Mouse (Mus musculus): Measurements from ENCODE around the gene Fmo4.
"Not testable (repeated sequence)": the region's sequence is repeated elsewhere in the genome, so short reads cannot be mapped to it uniquely, and the experiment has no call there.

Fmo4 gene

DNA sequence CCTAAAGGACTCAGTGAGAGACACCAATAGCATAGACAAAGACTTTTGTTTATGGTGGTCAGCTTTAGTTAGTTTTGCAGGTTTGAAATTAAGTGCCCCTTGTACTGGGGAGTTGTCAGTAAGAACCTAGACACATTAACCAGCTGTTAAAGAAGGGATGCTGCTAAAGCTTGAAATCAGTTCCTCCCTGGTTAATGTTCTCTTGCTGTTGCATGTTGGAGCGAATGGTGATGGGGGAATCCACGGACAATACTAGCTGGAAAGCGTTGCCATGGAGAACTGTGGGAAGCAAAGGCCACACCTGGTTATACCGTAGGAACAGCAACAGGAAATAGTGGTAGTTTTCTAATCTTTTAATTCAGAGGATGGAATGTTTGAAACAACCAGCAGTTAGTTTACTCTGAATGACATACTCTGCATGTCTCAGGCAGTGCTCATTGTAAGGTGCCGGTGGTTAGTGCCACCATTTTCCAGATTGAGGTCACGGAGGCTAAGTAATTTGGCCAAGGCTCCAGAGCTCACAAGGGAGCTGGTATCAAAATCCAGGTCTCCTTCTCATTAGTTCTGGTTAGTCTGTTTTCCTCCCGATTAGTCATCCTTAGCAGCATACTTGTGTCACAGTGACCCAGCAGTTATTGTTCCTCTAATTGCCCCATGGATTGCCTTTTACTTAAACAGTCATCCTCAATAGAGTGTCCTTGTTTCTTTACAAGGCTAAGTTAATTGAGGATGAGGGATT, 21.3 kb downstream of the Fmo4 start:
- no peak for DNase-seq (ENCODE audit: low read depth, low spot score)

DNA sequence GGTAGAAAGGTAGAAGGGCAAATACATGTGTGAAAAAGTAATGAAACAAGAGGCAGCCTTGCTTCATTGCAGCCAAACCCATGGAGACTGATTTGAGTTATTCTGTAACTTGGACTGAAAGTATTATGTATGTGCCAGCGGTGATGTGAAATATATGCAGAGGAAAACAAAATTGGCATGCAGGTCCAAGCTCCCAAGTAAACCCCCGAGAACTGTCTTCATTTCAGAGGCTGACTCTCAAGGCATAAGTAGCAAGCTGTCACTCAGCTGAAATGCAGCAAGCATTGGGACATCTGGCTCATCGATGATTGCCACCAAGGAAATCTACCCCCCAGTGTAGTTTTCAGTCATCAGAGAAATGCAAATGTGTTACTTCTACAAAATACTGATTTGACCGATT, 28.6 kb downstream of the Fmo4 start:
- DNase-seq (ENCODE audit: low read depth, low spot score): no peak

DNA sequence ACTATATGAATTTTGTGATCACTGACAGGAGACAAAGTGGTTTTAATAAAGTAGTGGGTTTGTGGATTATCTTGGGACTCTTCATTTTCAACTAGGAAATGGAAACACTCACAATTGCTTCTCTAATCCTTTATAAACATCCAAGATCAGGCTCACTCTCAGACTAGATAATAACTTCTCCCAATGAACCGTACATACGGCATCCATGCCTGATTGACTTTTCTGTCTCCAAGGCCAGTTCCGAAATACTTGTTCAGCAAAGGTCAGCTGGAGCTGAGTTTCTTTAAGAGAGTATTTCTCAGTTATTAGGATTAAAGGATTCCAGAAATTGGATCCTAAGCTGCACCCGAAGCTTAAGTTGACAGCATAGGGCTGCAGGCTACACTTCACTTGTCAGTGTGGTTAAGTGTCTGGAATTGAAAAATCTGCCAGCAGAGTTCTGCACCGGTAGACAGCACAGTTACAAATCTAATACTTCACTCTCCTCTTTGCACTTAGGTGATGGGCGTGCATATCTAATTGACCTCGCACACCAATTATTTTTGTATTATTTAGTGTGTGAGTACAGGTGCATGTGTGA, 30.0 kb downstream of the Fmo4 start:
- no peak for DNase-seq (ENCODE audit: low read depth, low spot score)

DNA sequence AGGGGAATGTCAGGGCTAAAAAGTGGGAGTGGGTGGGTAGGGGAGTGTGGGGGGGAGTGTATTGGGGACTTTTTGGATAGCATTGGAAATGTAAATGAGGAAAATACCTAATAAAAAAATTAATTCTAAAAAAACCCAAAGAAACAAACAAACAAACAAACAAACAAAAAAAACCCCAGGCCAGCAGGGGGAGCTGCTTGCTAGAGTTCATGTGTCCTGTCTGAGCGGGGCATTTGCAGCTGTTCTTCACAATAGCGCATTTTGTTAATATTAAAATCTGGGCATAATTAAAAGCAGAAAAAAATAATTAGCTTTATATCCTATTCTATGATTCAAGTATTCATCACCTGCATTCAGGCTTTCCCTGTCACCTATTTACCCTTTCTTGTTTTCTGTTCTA, 32.7 kb downstream of the Fmo4 start:
- not testable (repeated sequence) for DNase-seq (ENCODE audit: low read depth, low spot score)

DNA sequence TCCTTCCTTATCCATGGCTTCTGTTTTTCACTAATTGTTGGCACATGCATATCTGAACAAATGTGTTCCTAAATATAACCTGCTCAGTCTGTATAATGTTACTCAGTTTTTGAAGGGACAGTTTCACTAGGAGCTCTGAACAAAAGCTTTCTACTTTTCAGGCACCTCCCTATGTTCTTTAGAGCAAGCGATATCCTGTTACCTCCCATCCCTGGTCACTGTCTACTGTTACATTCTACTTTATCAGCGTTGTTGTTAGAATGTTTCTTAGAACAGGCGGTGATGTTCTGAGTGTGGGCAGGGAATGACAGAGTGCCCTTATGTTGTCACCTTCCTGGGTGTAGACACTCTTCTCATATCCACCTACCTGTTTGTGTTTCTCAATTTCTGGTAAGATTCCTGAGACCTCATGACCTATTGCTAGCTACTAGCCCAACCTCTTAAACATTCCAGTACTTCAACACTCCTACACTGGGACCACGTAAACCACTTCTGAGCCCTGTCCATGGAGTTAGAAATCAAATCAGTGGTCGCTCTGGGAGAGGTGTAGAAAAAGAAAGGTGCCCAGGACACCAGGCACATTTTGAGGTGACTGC, 35.7 kb downstream of the Fmo4 start:
- DNase-seq (ENCODE audit: low read depth, low spot score): no peak

DNA sequence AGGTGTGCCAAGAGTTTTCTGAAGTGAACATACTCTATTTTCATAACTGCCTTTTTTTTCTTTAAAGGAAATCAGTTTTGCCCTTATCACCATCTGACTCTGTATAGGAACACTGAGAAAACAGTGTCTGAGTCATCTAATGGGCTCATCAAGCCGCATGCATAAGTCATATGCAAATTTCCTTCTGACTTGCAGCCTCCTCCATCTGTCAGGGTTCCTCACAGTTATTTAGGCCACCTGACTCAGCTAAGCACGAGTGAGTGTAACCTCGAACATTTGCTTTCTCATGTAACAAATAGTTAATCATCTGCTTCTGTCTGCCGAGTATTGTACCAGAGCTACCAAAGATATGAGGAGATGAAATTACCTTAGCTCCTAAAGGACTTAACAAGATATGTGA, 40.1 kb downstream of the Fmo4 start:
- no peak for DNase-seq (ENCODE audit: low read depth, low spot score)

DNA sequence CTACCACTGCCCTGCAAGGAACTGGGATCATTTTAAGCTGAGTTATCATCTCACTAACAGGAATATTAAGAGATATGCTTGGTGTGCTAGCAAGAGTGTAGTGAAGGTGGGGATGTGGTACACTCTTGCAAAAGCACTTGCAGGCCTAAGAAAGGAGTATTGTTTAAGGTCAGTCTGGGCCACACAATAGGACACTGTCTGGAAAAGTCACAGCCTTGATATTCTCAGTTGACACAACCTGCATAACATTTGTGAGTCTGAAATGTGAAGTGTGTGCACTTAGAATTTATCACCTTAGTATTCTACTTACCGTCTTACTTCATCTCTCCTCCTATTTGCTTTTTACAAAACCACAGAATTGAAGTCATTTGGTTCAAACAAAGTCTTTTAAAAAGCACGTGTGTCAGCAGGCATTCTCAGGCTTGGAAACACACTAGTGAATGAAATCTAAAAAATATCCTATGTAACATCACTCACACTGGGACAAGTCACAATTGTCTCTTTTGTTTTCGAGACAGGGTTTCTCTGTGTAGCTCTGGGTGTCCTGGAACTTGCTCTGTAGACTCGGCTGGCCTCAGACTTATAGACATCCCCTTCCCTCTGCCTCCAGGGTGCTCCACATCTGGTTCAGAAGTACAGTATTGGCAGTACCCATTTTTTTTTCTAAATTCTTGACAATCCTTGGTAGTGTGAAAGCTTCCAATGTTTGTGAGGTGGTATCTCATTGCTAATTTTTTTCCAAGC, 42.0 kb downstream of the Fmo4 start:
- no peak for DNase-seq (ENCODE audit: low read depth, low spot score)

DNA sequence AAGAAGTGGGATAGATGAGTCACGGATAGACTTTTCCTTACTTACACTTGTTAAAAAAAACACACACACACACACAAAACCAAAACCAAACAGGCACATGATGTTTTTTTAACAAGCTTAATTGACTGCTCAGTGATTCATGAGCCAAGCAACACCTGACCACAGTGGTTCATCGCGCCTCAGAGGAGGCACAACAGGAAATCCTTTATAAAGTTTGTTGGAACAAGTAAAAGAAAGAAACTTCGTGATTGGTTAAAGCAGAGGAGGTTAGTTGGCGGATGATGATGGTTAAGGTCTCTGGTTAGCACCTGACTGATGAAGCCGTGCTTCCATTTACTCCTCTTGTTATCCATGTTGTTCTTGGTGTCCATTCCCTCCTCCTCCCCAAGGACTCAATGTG, 61.8 kb downstream of the Fmo4 start:
- DNase-seq (ENCODE audit: low read depth, low spot score): no peak

DNA sequence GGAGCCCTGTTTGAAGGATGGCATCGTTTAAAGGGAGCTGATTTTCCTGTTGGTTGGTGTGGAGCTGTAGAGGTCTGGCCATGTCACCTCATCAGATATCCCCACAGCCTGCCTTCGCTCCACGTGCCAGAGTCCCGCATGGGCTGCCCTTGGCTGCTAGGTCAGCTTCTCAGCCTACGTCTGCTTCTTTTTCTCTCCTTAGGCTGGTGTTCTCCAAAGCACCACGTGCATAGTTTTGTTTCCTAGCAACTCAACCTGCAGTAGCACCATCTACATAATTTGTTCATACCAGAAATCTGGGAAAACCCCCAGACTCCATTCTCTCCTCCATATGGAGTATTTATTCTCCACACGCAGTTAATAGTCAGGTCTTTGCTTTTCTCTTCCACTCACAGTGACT, 64.2 kb downstream of the Fmo4 start:
- DNase-seq (ENCODE audit: low read depth, low spot score): no peak

DNA sequence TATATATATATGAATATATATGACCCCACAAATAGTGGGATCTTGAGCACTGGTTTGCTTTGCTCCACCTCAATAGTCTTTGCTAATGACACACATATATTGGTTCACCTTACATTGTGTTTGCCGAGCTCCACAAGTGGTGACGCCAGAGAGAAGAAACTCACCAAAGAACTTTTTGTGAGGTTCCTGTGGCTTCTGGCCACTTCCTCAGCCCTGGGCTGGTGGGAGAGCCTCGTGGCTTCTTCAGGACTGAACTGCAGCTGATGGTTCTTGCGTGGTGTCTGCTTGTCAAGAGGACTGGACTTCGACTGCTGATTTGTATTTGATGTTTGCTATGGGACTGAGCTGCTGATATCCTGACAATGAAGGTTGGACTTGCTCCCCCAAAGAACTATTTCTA, 65.0 kb downstream of the Fmo4 start:
- no peak for DNase-seq (ENCODE audit: low read depth, low spot score)
